Mouse (Mus musculus): ENCODE results near the gene Ptpa.

DNA sequence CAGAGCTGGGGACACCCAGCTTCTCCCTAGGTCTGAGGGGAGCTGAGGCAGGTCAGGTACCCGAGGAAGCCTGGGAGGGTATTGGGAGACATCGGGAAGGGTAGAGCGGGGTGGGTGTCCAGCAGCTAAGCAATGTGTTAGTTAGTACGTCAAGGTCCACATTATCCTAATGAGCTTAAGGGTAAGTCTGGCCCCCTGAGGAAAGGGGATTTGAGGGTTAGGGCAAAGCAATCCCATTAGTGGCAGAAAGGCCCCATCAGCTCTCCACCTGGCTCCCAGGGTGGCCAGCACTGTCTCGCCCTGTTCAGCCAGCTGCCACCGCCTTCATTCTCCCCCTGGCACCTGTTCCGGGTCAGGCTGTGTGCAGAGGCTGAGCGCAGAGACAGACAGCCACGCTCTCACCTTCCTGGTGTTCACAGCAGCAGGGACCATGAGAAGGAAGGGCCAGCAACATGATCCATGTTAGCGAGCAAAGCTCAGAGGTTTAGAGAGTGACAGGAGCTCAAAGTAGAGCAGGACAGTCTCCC, 17.8 kb upstream of the Ptpa start:
- TF ChIP-seq CTCF (IDR thresholded peaks at IDR 0.05; ENCODE audit: low read depth, low read length) (no peak), POLR2A (IDR thresholded peaks at IDR 0.05; ENCODE audit: extremely low read depth, insufficient read depth, low read length) (no peak)

All from liver, adult 2 months (tissue).